Mouse (Mus musculus) central nervous system, embryonic 14 days (tissue): ENCODE data around the gene Olfr1066. TPM values are rescaled to one million over a fixed set of nuclear protein-coding genes. Genes with fewer than 3 reads are reported as not detected.

ENCODE experiments used
- polyA plus RNA-seq: library from polyadenylated mRNA; depleted of rRNA; stranded (reverse); fragments of >200 nt; gene quantifications from 2 replicates; pipeline ENCODE4 v1.2.3, GENCODE M21; 2012; rRNA removed

Gene Olfr1066
- polyA plus RNA-seq: not detected in 2 replicates

GRCm38 (mm10) chr2:86456169-86456568 lies at the start of gene Olfr1066:
TSS of gene Olfr1066 (minus strand) at chr2:86456269.

GRCm38 (mm10) chr2:86487286-86487685 lies 31.2 kb upstream of the Olfr1066 start, which contains the start of gene Olfr228:
TSS of gene Olfr228 (minus strand) at chr2:86487386.

GRCm38 (mm10) chr2:86450491-86450890 lies 5.6 kb downstream of the Olfr1066 start, which contains the start of gene Olfr1065:
TSS of gene Olfr1065 (minus strand) at chr2:86450591.

GRCm38 (mm10) chr2:86426649-86427048 lies 29.4 kb downstream of the Olfr1066 start, which contains the start of gene Olfr1062:
TSS of gene Olfr1062 (minus strand) at chr2:86426749.

GRCm38 (mm10) chr2:86413950-86414349 lies 42.1 kb downstream of the Olfr1066 start, which contains the start of gene Olfr1061:
TSS of gene Olfr1061 (minus strand) at chr2:86414050.

Other genes starting within 250 kb of the Olfr1066 start
- not detected in 2 replicates for gene Olfr1046, start 237.0 kb downstream of the Olfr1066 start, polyA plus RNA-seq
- not detected in 2 replicates for gene Olfr1047, start 224.9 kb downstream of the Olfr1066 start, polyA plus RNA-seq
- gene Olfr1048, start 216.0 kb downstream of the Olfr1066 start, polyA plus RNA-seq: not detected in 2 replicates
- not detected in 2 replicates for gene Olfr1049, start 197.9 kb downstream of the Olfr1066 start, polyA plus RNA-seq
- gene Olfr1051, start 177.2 kb downstream of the Olfr1066 start, polyA plus RNA-seq: not detected in 2 replicates
- gene Olfr1052, start 163.8 kb downstream of the Olfr1066 start, polyA plus RNA-seq: not detected in 2 replicates
- not detected in 2 replicates for gene Olfr1053, start 141.0 kb downstream of the Olfr1066 start, polyA plus RNA-seq
- gene Olfr1054, start 120.8 kb downstream of the Olfr1066 start, polyA plus RNA-seq: not detected in 2 replicates
- gene Olfr1055, start 106.0 kb downstream of the Olfr1066 start, polyA plus RNA-seq: not detected in 2 replicates
- not detected in 2 replicates for gene Olfr1056, start 93.8 kb downstream of the Olfr1066 start, polyA plus RNA-seq
- not detected in 2 replicates for gene Olfr1057, start 77.9 kb downstream of the Olfr1066 start, polyA plus RNA-seq
- not detected in 2 replicates for gene Olfr1058, start 67.7 kb downstream of the Olfr1066 start, polyA plus RNA-seq
- not detected in 2 replicates for gene Olfr1061, start 42.2 kb downstream of the Olfr1066 start, polyA plus RNA-seq
- gene Olfr1062, start 29.5 kb downstream of the Olfr1066 start, polyA plus RNA-seq: not detected in 2 replicates
- gene Olfr1065, start 5.7 kb downstream of the Olfr1066 start, polyA plus RNA-seq: not detected in 2 replicates
- gene Olfr228, start 31.1 kb upstream of the Olfr1066 start, polyA plus RNA-seq: not detected in 2 replicates
- gene Olfr1076, start 52.2 kb upstream of the Olfr1066 start, polyA plus RNA-seq: not detected in 2 replicates
- gene Olfr1079, start 86.2 kb upstream of the Olfr1066 start, polyA plus RNA-seq: not detected in 2 replicates
- gene Olfr1080, start 102.0 kb upstream of the Olfr1066 start, polyA plus RNA-seq: not detected in 2 replicates
- not detected in 2 replicates for gene Olfr1082, start 142.7 kb upstream of the Olfr1066 start, polyA plus RNA-seq
- gene Olfr1084, start 183.5 kb upstream of the Olfr1066 start, polyA plus RNA-seq: not detected in 2 replicates
- gene Olfr1085, start 205.8 kb upstream of the Olfr1066 start, polyA plus RNA-seq: not detected in 2 replicates
- gene Olfr1086, start 223.8 kb upstream of the Olfr1066 start, polyA plus RNA-seq: not detected in 2 replicates
- gene Olfr1087, start 242.1 kb upstream of the Olfr1066 start, polyA plus RNA-seq: not detected in 2 replicates